Mouse (Mus musculus) embryo, embryonic 10 days (tissue): ENCODE data around the gene Sgcg.

ENCODE experiments used
- DNase-seq: peaks from one replicate; pipeline ENCODE4 v3.0.0-alpha.2; 2015; ENCODE audit warnings: low spot score

Sgcg gene

DNA sequence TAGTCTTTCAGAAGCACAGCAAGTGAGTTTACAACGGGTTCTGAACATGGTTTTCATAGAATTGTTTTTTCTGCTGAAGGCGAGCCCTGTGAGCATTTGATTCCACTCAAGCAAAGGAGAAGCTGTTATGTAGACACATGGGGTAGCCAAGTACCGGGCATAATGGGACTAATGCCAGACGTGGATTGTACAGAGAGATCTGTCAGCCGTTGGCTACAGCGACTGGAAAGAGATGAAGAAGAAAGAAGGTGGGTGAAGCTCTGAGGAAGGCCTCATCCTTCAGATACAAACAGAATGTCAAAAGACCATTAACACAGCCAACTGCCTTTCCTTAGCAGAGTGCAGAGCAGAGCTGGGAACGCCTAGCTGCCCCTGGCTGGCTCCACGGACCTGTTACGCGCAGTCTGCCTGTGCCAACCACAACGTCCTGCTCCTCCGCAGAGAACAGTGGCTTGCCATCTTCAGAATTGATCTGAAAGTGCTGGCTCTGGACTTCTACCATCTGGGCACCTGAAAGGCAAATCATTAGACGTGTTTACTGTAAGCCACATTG is 26.2 kb downstream of the Sgcg start:
- no peak for DNase-seq

DNA sequence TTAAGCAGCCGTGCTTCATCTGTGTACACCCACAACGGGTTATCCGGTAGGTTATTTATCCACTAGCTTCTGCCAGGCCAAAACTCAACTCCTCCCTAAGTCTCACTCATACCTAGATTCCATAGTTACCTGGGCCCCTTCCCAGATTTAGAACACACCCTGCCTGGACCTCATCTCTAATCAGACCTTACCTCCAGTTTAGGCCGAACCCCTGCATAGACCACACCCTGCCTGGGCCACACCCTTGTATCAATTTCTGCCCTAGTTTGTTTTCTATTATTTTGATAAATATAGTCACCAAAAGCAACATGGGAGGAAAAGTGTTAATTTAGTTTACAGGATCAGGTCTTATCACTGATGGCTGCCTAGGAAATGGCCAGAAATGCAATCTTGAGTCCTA is 28.1 kb downstream of the Sgcg start:
- DNase-seq: no peak

DNA sequence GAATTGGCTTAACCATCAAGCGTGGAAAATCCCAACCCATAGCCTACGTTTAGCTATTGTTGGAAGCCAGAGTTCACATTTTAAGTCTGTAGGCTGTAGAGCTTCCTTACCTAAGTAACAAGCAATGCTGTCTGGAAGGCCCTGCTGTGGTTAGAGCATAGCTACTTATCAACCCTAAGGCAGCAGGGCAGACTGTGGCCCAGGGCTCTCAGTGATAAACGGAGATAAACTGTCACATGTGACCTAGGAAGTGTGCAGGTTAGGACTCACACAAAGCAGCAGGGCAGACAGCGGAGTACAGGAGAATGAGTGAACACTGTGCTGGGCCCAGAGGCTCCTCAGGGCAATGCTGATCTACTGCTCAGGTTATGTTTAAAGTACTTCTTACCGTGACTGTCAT is 28.5 kb downstream of the Sgcg start:
- DNase-seq: no peak

DNA sequence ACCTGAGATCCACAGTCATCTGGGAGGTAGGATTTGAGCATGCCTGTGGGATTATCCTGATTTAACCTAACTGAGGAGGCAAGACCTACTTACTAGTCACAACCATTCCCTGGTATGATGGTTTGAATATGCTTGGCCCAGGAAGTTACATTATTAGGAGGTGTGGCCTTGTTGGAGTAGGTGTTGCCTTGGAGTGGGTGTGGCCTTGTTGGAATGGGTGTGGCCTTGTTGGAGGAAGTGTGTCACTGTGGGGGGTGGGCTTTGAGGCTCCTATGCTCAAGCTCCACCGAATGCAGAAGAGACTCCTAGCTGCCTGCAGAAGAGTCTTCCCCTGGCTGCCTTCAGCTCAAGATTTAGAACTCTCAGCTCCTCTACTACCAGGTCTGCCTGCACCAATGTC is 32.1 kb downstream of the Sgcg start:
- DNase-seq: no peak

DNA sequence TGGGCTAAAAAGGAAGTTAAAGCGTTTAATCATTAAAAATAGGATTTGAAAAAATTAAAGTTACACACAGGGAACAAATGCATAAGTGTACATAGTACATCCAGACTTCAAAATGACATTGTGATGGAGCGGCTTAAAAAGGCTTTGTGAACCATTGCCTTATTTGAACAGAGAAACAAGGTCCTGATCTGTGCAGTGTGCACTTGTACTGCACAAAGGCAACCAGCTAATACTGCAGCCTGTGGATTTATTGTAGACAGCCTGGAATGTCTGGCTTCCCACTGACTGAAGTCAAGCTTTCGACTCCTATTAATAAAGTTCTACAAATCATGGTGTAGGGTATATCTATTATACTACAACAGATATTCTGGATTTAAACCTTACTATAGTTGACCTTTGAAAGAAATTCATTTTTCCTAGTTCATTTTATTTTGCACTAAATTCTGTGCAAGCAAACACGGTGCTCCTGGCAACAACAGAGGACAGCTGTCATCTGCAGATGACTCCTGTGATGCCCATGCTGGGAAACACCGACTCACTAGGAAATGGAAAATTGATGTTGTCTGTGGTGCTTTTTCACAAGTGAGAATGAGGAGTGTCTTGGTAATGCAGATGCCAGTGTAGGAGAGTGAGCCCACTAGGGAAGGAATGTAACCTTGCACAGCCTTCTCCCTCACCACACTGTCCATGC is 33.8 kb downstream of the Sgcg start:
- no peak for DNase-seq

DNA sequence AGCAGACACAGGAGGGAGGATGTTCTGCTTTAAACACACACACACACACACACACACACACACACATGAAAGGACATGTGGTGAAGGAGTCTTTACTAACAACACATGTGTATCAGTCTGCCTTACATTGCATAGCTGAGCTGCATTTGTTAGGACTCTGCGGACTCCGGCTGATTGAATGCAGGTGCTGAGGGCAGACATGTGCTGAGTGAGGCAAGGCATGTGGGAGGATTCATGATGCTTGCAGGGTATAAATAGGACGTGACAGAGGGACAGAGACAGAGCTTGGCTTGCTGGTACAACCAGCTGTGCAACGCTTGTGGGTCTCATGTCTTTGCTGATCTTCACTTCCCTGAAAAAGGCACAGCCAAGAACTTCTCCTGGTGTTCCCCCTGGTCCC is 34.5 kb downstream of the Sgcg start:
- DNase-seq: peak; percentile 32

GRCm38 (mm10) chr14:61222506-61222905 is 35.8 kb downstream of the Sgcg start:
- peak; percentile 37 for DNase-seq

GRCm38 (mm10) chr14:61221166-61221565 is 37.1 kb downstream of the Sgcg start:
- peak; percentile 9 for DNase-seq

GRCm38 (mm10) chr14:61211754-61212153 is 46.5 kb downstream of the Sgcg start:
- no peak for DNase-seq

GRCm38 (mm10) chr14:61210111-61210510 is 48.2 kb downstream of the Sgcg start:
- DNase-seq: no peak

GRCm38 (mm10) chr14:61194416-61194815 is 63.9 kb downstream of the Sgcg start:
- DNase-seq: no peak

- DNase-seq: no peak
Observed at GRCm38 (mm10) chr14:61192326-61192725, 66.0 kb downstream of the Sgcg start.

DNA sequence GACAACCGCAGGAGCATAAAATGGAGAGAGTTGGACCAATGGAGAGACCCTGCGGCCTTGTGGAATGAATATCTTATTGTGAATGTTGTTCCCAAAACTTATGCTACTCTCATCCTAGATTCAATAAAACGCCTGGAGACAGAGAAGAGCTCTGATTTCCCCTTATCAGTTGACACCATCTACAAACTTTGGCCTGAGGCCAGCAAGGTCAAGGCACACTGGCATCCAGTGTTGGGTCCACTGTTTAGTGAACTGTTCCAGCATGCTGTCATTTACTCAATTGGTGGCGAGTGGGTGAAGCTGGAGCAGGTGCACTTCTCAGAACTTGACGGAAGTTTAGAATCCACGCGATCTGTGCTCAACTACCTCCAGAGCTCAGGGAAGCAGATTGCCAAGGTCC is 66.4 kb downstream of the Sgcg start:
- no peak for DNase-seq

DNA sequence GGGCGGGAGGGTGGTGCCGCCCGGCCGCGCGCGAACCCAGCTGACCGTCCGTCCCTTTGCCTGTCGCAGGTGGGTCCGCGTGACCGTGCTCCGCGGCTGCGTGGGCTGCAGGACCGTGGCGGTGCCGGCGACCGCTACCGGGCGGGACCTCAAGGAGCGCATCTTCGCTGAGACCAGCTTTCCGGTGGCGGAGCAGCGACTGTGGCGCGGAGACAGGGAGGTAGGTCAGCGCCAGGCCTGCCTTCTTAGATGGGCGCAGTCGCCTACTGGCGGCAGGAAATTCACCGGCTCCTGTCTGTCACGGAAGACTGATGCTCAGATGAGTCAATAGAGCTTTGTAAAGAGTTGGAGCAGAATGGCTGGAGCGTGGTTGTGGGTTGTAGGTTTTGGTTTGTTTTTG is 85.1 kb downstream of the Sgcg start:
- peak; percentile 87 for DNase-seq

DNA sequence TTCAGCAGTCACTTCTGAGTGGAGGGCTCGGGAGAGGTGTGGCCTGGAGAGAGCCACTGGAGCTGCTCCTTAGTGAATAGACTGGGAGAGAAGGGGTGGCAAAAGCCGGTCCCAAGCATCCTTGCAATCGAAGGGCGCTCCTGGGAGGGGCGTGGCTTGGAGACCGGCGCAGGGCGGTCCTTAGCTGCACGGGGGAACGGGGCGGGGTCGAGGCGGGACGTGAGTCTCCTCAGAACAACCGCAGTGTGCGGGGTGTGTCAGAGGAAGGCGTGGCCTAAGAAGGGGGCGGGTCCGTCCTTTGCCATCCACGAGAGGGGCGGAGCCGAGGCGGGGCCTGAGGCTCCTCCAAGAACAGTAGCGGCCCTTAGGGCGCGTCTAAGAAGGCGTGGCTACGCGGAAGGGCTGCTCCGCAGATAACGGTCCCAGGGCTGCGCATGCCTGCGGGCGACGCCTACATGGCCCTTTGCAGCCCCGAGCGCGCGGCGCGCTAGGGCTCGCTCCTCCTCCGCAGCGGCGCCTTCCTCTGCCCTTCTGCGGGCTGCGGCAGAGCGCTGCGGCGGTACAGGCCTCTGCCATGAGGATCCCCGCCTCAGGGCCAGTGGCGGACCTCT is 85.6 kb downstream of the Sgcg start:
- DNase-seq: peak; percentile 99

DNA sequence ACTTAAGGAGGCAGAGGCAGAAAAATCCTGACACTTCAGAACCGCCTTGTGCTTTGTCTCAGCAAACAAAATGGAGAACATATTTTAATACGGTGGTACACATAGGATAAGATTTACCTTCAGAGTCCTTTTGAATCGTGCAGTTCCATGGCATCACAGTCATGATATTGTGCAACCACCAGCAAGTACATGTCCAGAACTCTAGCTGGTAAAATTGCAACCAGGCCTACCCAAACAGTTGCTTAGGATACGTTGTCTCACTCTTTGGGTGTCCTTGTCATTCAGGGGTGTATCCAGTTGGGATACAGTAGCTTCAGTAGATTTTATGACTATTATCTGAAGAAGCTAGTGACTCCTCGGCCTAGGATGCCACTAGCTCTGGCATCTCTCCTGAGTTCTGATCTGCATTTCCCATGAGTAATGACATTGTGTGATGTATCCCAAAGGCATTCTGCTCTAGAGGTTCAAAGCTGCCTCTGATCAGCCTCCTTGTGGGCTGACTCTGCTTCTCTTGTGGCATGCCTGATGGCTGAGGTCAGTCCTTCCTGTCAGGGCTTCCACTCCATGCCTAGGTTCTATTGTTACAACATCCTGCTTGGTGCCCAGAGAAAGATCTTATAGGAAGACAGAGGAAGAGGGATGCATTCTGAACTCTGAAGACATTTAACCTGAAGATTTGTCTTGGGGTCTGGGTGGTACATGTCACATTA is 86.9 kb downstream of the Sgcg start:
- DNase-seq: no peak
